Mouse (Mus musculus) cerebral cortex, adult 2 months (tissue): ENCODE results near the gene Ccm2.

Experiments used
- WGBS: fragments of 180-500 bp; shearing (Covaris S2); methylation state at CpG from one replicate; pipeline ENCODE4 v1.1.7; 2018; 5-methylcytosine and 5-hydroxymethylcytosine counted together

The Ccm2 gene

DNA sequence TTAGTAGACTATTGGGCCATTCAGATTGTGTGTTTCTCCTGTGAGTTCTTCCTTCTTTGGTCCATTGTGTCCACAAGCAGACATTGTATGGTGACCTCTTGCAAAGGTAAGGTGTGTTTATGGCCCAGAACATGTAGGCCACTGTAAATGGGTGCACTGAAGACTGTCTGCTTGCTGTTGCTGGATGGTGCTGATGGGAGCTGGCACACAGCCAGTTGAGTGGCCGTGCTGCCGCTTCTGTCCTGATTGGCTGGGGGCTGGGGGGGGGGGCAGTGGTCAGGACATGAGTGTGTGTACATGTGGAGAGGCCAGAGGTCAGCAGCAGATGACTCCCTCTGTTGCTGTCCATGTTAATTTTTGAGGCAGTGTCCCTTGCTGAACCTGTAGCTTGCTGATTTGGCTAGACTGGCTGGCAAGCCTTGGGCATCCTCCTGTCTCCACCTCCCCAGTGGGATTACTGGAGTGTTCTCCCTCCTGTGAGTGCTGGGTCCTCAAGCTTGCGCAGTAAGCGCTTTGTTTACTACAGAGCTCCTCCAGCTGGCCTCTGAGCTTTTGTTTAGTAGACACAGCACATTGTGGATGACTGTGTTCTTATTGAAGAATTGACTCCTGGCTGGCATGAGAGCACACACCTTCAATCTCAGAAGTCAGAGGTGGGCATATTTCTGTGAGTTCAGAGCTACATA is 33.5 kb downstream of the Ccm2 start:
- WGBS, result 45% methylated on average over 4 of the region's 4 CpGs

GRCm38 (mm10) chr11:6581560-6581959 is 34.9 kb downstream of the Ccm2 start:
- 87% methylated on average over 2 of the region's 2 CpGs for WGBS

GRCm38 (mm10) chr11:6585748-6586147 is 39.1 kb downstream of the Ccm2 start:
- WGBS, result 90% methylated on average over 8 of the region's 8 CpGs

DNA sequence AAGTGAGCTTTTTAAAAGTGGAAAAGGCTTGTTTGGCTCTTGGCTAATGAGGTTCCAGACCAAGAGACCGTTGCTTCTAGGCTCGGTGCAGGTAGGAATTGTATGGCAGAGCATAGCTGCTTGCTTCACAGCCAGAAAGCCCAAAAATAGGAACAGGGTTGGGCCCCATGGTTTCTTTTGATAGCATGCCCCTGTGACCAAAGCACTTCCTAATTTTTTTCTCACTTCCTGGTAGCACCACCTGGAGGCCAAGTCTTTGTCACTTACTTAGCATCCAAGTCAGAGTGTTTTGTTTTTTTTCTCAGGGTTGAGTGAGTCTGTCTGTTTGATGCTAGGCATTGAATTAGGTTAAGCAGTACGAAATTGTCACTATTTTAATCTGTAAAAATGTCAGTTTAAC is 40.0 kb downstream of the Ccm2 start:
- WGBS, result 51% methylated on average over 3 of the region's 3 CpGs

DNA sequence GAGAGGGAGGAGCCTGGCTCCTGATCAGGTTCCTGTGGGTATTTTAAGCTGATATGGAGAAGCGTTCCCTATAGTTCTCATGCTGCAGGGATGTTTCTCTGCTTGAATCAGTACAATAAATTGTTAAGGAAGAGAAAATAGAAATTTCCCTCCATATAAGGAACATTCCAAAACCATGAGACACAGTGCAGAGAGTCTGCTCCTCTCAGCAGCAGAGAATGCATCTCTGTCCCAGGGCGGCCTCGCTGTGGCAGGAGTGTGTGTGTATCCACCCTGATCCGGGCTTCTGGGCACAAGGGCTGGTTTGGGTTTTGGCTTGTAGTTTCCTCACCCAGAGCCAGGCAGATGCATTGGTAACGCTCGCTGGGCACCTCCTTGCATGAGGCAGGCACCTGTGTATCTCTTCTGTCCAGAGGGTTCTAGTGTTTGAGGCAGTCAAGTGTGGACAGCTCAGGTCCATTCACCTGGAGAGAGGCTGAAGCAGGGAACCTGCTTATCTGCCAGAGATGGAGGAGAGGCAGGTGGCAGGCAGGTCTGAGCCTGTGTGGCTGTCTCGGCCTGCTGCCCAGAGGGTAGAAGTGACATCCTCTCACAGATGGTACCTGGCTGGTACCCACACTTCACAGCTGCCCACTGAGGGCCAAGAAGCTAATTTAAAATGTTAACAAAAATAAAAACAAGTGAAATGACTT is 40.7 kb downstream of the Ccm2 start:
- WGBS, result 80% methylated on average over 7 of the region's 7 CpGs

DNA sequence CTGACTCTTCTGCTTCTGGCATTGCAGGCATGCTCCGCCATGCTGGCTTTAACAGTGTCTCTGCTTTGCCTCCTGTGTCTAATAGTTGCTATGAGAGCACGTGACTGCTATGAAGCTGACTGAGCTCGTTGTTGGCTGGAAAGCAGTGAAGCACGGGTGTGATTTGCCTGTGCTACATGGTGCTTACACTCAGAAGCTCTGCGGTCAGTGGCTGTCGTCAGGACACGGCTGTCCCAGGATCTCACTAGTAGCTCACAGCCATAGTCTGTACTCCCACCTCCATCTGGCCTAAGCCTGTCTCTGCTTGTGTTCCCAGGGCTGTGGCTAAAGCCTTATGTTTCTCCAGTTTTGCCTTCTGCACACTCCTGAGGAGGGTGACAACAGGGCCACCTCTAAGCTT is 41.6 kb downstream of the Ccm2 start:
- 68% methylated on average over 7 of the region's 7 CpGs for WGBS

GRCm38 (mm10) chr11:6589838-6590237 is 43.2 kb downstream of the Ccm2 start:
- 94% methylated on average over 7 of the region's 7 CpGs for WGBS

GRCm38 (mm10) chr11:6590933-6591675 is 44.4 kb downstream of the Ccm2 start:
- WGBS, result 84% methylated on average over 10 of the region's 10 CpGs

- WGBS, result 58% methylated on average over 11 of the region's 11 CpGs
Measured at GRCm38 (mm10) chr11:6593406-6593805, 46.7 kb downstream of the Ccm2 start.

DNA sequence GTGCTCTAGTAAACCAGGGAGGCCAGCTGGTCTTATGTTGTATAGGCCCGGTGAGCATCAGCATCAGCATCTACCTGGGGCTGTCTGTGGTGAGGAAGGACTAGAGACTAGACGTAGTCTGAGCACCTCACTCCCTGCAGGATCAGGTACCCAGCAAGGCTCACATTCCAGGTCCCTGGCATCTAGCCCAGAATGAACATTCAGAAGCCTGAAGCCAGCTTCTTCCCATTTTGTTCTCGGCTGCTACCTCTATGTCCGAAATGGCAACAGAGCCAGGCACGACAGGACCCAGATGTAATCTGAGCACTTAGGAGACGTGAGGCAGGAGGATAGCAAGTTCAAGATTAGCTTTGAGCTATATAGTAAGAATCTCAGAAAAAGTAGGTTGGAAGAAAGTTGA is 48.2 kb downstream of the Ccm2 start:
- 61% methylated on average over 6 of the region's 6 CpGs for WGBS

DNA sequence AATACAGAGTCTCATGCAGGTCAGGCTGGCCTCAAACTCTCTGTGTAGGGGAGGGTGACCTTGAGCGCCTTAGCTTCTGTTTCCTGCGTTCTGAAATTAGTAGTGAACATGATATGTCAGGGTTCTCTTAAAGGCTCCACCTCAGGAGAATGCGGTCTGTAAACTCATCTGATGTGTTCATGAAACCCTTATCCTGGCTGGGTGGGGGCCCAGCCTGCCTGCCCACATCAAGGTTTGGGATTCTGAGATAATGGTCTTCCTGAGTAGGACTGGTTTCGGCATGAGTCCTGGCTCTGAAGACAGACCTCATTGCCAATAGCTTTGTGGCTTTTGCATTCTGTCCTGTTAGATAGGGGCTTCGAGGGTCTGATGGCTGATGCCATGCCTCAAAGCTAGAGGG is 48.7 kb downstream of the Ccm2 start:
- 85% methylated on average over 5 of the region's 5 CpGs for WGBS

- 87% methylated on average over 6 of the region's 6 CpGs for WGBS
Measured at GRCm38 (mm10) chr11:6596205-6596604, 49.5 kb downstream of the Ccm2 start.

DNA sequence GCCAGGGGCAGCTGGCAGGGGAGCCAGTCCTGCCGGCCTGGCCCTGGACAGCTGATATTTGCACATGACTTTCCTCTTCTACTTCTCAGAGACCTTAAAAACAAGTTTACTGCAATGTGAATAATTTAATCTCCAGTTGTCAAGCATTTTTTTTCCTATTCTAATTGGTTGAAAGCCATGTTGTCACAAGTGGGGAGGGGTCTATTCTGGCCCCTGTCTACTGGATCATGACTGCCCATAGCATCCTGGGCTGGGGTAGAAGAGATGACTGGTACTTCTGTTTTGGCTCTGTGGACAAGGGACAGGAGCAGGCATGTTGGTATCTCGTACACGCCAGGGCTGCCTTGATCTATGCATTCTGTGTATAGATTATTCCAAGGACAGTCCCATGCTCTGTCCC is 49.9 kb downstream of the Ccm2 start:
- WGBS, result 66% methylated on average over 3 of the region's 3 CpGs

- 67% methylated on average over 7 of the region's 7 CpGs for WGBS
Measured at GRCm38 (mm10) chr11:6597523-6597922, 50.8 kb downstream of the Ccm2 start.

DNA sequence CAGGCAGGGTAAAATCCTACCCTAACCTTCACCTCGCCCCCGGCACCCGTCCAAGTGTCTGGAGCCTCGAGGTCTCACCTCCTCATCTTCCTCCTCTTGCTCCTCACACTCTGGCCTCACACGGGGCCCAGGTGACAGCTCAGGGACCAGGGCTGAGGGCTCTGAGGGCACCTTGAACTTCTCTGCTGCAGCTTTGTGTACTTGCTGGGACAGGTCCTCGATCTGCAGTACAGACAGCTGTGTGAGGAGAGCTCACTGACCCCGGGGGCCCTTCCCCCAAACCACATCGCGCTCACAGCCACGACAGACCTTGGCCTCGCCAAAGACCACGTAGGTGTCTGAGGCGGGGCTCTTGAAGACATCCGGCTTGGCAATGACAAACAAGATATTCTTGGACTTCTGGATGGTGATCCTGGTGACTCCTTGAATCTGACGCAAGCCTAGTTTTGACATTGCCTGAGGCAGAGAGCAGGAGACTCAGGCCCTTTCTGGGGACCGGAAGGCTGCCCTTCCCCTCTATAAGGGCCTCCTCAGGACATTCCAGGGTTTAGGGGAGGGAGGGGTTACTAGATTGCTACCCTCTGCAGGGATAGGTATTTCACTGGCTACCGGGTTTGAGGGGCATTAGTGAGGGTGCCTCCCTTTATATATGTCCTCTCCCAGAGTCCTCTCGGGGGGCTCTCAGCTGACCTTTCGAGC is 51.7 kb downstream of the Ccm2 start:
- WGBS, result 51% methylated on average over 19 of the region's 19 CpGs

DNA sequence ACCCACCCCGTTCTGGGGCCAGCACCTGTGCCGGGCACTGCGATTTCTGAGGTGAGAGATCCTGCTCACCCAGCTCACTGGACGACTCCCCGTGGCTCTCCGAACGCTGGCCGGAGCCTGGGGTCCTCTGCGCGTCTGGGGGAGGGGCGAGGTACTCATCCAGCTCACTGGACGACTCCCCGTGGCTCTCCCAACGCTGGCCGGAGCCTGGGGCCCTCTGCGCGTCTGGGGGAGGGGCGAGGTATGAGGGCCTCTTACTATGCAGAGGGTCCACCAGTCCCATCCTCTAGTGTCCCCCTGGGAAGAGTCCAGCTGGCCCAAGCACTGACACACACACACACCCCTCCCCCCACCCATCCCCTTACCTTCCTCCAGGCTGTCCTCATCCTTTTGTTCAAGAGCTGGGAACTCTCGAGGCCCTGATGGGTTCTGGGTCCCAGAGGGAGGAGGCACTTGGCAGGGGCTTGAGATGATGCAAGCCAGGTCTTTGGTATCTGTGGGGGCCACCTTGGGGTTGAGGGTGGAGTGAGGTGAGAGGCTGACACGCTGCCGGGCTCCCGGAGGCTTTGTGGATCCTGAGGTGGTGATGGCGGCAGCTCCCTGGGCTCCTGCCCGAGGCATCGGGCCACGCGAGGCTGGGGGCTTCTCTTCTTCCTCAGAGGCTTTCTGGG is 52.5 kb downstream of the Ccm2 start:
- WGBS, result 22% methylated on average over 27 of the region's 27 CpGs

DNA sequence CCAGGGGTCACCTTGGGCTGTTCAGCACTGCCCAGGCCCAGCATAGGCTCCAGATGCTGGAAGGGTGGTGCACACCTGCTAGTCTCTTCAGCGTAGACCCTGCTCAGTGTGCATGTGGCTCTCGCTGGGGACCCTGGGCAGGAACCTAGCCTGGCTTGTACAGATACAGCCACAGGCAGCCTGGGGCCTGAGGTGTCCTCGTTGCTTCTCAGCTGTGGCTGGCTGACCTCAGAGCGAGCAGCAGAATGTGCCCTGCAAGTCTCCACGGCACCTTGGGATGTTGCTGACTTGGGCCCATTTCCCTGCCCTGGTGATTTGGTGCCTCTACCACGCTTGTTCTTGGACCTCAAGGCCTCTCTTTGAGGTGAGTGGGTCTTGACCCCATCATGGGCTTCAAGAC is 53.1 kb downstream of the Ccm2 start:
- 70% methylated on average over 6 of the region's 6 CpGs for WGBS

DNA sequence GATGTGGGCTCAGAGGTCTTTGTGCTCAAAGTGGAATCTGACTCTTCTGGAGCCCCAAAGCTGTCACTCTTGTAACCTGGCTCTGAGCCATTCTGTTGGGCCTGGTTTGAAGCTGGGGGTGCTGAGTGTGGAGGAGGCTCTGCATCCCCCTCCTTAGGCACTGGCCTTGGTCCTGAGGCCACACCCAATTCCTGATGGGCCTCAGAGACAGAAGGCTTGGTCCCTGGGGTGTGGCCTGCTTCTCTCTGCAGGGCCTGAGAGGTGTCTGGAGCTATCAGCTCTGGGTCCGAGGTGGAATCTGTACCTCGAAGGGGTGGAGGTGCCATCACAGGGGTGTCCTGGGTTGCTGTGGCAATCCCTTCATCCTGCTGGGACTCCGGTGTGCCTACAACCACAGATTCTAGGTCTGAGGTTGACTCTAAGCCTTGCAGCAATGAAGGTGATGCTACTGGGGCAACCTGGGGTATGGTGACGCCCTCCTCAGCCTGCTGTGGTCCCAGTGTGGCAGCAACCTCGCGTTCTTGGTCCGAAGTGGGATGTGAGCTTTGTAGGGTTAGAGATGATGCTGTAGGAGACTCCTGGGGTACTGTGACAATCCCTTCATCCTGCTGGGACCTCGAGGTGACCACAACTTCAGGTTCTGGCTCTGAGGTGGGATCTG is 53.7 kb downstream of the Ccm2 start:
- WGBS, result 81% methylated on average over 8 of the region's 8 CpGs

- 60% methylated on average over 20 of the region's 20 CpGs for WGBS
Measured at GRCm38 (mm10) chr11:6601649-6602480, 55.2 kb downstream of the Ccm2 start.

GRCm38 (mm10) chr11:6602662-6603061 is 56.0 kb downstream of the Ccm2 start:
- 79% methylated on average over 9 of the region's 9 CpGs for WGBS
